11 mouse cellular contexts compared by ENCODE assay signal in the genomic region with DNA sequence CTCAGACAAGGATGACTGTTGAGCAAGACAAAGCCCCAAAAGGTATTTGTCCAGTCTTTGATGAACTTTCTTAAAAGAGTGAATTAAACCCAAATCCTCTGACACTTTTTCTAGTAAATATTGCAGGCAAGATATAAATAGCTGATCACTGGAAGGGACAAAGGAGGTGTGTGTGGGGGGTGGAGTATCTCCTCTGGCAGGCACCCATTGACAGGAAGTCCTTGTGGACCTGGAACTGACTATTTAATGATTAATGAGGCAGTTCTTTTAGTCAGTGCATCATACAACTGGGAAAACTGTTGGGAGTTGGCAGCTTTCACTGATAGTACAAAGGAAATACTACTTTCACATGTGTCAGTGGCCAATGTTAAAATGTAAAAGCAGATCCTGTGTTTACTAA.
DNase-seq lines count a peak whose midpoint lies in the region; ATAC-seq lines count a peak whose summit lies in the region.
"Had no signal": no experiment of that assay in that cellular context is flagged by ENCODE, and none has a peak within 500 bp of the region (broad histone marks: within the 10 kb centered on the region; RNA-seq: fewer than 3 reads in every experiment).

No protein-coding gene starts in this region.

- no peaks in the 10 kb centered on the region for H3K27me3 ChIP-seq in forebrain, embryonic 14.5 days (replicated peaks; ENCODE audit: control insufficient read depth, insufficient read depth, low read length)
- H3K27me3 ChIP-seq in forebrain, embryonic 13.5 days, result no peaks in the 10 kb centered on the region
- H3K27me3 ChIP-seq: heart, embryonic 13.5 days; limb, embryonic 15.5 days had no signal

- H3K9me3 ChIP-seq in forebrain, embryonic 14.5 days (replicated peaks; ENCODE audit: control insufficient read depth, low read length), result no peaks in the 10 kb centered on the region
- H3K9me3 ChIP-seq in forebrain, embryonic 13.5 days (replicated peaks), result no peaks in the 10 kb centered on the region
- H3K9me3 ChIP-seq: forebrain, embryonic 10.5 days; heart, embryonic 13.5 days; limb, embryonic 15.5 days had no signal

- no peaks in the 10 kb centered on the region for H3K4me1 ChIP-seq in forebrain, embryonic 14.5 days (ENCODE audit: control insufficient read depth, insufficient read depth, low read length)
- peaks cover 4% of the 10 kb centered on the region; the same call in 1 of the 2 replicates for H3K4me1 ChIP-seq in forebrain, embryonic 13.5 days
- H3K4me1 ChIP-seq: limb, embryonic 15.5 days had no signal

- no peak overlapping the region for H3K9ac ChIP-seq in forebrain, embryonic 14.5 days (ENCODE audit: low read length)
- H3K9ac ChIP-seq in forebrain, embryonic 13.5 days, result no peak overlapping the region
- H3K9ac ChIP-seq: heart, embryonic 13.5 days; limb, embryonic 15.5 days had no signal

- no peak overlapping the region for H3K27ac ChIP-seq in forebrain, embryonic 14.5 days (ENCODE audit: low read depth, low read length)
- H3K27ac ChIP-seq in forebrain, embryonic 13.5 days, result no peak overlapping the region
- H3K27ac ChIP-seq: forebrain, embryonic 10.5 days; heart, embryonic 13.5 days; limb, embryonic 15.5 days had no signal

- no peak overlapping the region for H3K4me2 ChIP-seq in forebrain, embryonic 14.5 days (ENCODE audit: low read length)
- no peak overlapping the region for H3K4me2 ChIP-seq in forebrain, embryonic 13.5 days
- H3K4me2 ChIP-seq: heart, embryonic 13.5 days; limb, embryonic 15.5 days had no signal

- H3K4me3 ChIP-seq in forebrain, embryonic 14.5 days (ENCODE audit: low read depth, low read length), result no peak overlapping the region
- no peak overlapping the region for H3K4me3 ChIP-seq in forebrain, embryonic 13.5 days
- H3K4me3 ChIP-seq: forebrain, embryonic 10.5 days; heart, embryonic 13.5 days; limb, embryonic 15.5 days had no signal

- no peak for ATAC-seq in forebrain, embryonic 14.5 days
- no peak for ATAC-seq in forebrain, embryonic 13.5 days
- no peak for ATAC-seq in erythroid progenitor cell, adult 5-6 weeks (replicated peaks; ENCODE audit: low FRiP score, poor library complexity, severe bottlenecking)
- ATAC-seq in megakaryocyte progenitor cell, adult 5-6 weeks (replicated peaks; ENCODE audit: poor library complexity), result no peak

- peak; percentile 6 for DNase-seq in forebrain, embryonic 14.5 days (ENCODE audit: low spot score)
- peak; percentile 10 for DNase-seq in urinary bladder, postnatal 14 days (ENCODE audit: low spot score)
- no peak for DNase-seq in urinary bladder, postnatal 36 days (ENCODE audit: low spot score in 2 of 2)
- peak; percentile 64 to 69 for DNase-seq in kidney, postnatal 36 days
- no peak for DNase-seq in right cerebral cortex, postnatal 10 days (ENCODE audit: low spot score in 2 of 2)

- no peaks in the 10 kb centered on the region for H3K36me3 ChIP-seq in forebrain, embryonic 14.5 days (ENCODE audit: control insufficient read depth, insufficient read depth, low read length)
- H3K36me3 ChIP-seq in forebrain, embryonic 13.5 days (ENCODE audit: poor library complexity, severe bottlenecking), result no peaks in the 10 kb centered on the region
- H3K36me3 ChIP-seq: forebrain, embryonic 10.5 days; heart, embryonic 13.5 days; limb, embryonic 15.5 days had no signal

Comparison
In these comparisons a context has a peak if more than half of its experiments do, and no peak if none do; other contexts are left out.
1. DNase-seq: peak in forebrain, embryonic 14.5 days (single experiment), urinary bladder, postnatal 14 days (single experiment) and kidney, postnatal 36 days (2 of 2); none in urinary bladder, postnatal 36 days (0 of 2) and right cerebral cortex, postnatal 10 days (0 of 2).